Mouse (Mus musculus) naive thymus-derived CD4-positive, alpha-beta T cell, adult 2 months (primary cell): Measurements from ENCODE around the gene C4b.
"Not testable (repeated sequence)": the region's sequence is repeated elsewhere in the genome, so short reads cannot be mapped to it uniquely, and the experiment has no call there.

Experiments
- DNase-seq: peaks from one replicate; pipeline ENCODE4 v3.0.0-alpha.2; 2011; ENCODE audit warnings: low read depth

Gene C4b

GRCm38 (mm10) chr17:34743719-34744118 lies at the start of gene C4b:
C4b (minus strand) TSS chr17:34743882.
- DNase-seq: no peak

- DNase-seq: no peak
Observed at GRCm38 (mm10) chr17:34777680-34778325, 34.1 kb upstream of the C4b start.

DNA sequence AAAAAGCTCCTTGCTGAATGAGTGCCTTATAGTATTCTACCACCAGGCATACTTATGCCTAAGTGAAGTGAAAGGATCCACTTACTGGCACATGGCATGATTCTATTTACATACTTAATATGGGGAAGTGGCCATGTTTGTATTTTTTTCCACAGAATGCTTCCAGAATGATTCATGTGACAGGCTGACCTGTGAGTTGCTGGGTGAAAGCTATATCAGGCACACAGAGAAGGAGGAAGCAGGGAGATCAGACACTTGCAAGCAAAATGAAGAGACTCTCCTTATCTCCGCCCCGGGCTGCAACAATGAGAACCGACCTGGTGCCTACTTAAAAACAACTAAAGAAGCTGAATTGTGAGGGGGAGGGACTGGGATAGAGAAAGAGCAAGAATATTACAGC lies 17.8 kb upstream of the C4b start:
- DNase-seq: no peak

- no peak for DNase-seq
Observed at GRCm38 (mm10) chr17:34746531-34746930, 2.8 kb upstream of the C4b start.

GRCm38 (mm10) chr17:34745166-34745565 lies 1.5 kb upstream of the C4b start:
- not testable (repeated sequence) for DNase-seq

DNA sequence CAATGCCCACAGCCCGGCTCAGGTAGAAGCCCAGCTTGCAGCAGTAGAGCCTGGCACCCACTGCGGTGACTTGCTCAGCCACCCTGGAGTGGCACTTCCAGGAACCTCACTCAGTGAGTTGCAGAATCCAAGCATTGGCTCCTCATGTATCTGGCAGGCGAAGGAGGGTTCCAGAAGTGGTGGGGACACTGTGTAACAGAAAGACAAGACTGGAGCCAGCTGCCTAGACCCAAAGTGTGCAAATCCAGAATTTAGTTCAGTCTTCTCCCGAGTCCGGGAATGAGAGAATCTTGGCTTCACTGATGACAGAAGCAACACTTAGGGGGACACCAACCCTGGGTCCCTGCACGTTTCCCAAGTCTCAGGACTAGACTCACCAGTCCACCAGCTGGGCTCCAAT lies 929 bp upstream of the C4b start:
- DNase-seq: not testable (repeated sequence)

DNA sequence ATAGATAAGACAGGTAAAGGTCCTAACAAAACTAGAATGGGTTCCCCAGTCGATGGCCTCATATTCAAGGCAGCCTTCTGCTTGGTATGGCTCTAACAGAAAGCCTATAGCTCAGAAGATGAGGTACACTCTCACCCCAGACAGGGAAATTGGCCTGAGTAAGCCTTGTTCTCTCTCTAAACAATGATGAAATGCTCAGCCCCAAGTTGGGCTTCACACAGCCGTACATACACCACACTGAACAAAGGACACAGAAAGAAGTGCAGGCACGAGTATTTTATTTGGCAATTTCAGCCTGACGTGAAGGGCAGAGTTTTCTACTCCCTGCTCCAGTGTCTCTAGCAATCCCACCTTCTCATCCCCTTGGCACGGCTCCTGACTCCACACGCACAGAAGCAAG lies 524 bp upstream of the C4b start:
- DNase-seq: no peak

- DNase-seq: no peak
Observed at GRCm38 (mm10) chr17:34740280-34740679, 3.4 kb downstream of the C4b start.

- DNase-seq: not testable (repeated sequence)
Observed at GRCm38 (mm10) chr17:34739708-34740107, 4.0 kb downstream of the C4b start.

GRCm38 (mm10) chr17:34737466-34737865 lies 6.2 kb downstream of the C4b start:
- DNase-seq: not testable (repeated sequence)

- not testable (repeated sequence) for DNase-seq
Observed at GRCm38 (mm10) chr17:34729779-34730553, 13.7 kb downstream of the C4b start.

DNA sequence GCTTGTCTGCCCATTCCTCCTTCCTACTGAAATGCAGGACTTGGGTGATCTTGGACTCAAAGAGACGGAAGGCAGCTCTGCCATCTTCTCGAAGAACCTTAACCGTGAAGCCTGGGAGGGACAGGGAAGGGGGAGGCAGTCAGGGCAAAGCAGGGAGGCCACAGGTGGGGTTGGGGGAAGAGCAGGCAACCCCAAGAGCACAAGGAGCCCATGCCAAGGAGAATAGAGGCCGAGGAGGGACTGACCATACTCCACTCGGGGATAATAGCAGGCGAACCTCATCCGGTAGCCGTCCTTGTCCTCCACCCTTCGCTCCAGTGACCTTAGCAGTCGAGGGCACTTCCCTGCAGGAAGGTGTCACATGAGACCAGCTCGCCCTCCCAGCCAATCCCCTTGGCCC lies 14.5 kb downstream of the C4b start:
- DNase-seq: not testable (repeated sequence)

DNA sequence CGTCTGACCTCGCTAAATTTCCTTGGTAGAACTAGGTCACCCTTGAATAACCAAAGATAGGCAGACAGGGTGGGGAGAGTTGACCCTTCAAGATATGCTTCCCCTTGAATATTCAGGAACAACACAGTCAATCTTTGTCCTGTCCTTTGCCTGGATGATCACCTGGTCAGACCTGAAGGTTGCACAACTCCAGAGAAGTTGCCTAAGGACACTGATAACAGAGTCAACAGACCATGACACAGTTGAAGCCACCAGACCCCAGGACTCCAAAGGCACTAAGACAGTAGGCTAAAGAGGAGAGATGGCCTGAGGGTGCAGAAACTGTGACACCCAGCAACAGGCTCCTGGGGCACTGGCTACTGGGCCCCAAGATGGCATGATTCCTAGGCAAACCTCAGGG lies 15.8 kb downstream of the C4b start:
- no peak for DNase-seq

DNA sequence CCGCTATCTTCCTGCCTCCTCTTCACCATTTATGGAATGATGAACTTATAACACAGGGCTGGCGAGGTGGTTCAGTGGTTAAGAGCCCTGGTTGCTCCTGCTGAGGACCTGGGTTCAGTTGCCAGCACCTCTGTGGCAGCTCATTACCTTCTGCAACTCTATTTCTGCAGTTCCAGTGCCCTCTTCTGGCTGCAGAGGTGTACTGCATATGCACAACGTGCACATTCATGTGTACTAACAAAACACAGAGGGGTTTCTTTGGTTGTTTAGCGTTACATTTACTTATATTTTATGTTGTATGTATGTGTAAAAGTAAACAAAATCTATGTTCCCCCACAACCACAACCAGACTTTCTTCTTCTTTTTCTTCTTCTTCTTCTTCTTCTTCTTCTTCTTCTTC lies 20.6 kb downstream of the C4b start:
- DNase-seq: no peak

DNA sequence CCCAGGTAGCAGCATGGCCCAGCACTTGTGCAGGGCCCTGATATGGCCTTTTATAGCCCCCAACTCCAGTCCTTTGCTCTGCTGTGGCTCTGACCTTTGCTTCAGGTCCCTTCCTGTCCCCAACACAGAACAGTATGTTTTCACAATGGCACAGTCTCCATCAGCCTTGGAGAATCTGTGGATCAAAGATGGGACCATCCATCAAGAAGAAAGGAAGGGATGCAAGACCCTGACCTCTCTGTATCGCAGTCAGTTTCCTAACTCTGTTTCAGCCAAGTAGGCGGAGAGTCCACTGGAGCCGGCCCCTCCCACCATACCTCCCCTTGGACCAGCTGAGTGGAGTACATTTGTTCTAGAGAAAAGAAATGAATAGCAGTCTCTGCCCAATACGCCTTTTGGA lies 21.4 kb downstream of the C4b start:
- DNase-seq: not testable (repeated sequence)

- DNase-seq: not testable (repeated sequence)
Observed at GRCm38 (mm10) chr17:34719886-34720285, 23.8 kb downstream of the C4b start.

- DNase-seq: no peak
Observed at GRCm38 (mm10) chr17:34717401-34717800, 26.3 kb downstream of the C4b start.

- no peak for DNase-seq
Observed at GRCm38 (mm10) chr17:34716247-34716646, 27.4 kb downstream of the C4b start.

DNA sequence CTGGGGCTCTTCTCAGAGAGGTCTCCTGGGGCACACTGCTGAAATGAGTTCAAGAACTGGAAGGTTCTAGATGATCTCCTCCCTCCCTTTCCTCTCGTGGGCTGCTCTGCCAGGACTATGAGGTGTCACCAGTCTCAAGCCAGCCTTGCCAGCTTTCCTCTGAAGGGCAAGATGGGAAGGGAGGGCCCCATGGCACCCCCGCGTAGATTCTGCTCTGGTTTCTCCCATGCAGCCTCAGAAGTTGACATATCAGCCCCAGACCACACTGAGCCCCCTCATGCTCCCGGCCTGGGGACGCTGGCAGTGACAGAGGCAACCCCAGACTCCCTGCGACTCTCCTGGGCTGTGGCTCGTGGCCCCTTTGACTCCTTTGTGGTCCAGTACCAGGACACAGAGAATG lies 28.2 kb downstream of the C4b start:
- not testable (repeated sequence) for DNase-seq

DNA sequence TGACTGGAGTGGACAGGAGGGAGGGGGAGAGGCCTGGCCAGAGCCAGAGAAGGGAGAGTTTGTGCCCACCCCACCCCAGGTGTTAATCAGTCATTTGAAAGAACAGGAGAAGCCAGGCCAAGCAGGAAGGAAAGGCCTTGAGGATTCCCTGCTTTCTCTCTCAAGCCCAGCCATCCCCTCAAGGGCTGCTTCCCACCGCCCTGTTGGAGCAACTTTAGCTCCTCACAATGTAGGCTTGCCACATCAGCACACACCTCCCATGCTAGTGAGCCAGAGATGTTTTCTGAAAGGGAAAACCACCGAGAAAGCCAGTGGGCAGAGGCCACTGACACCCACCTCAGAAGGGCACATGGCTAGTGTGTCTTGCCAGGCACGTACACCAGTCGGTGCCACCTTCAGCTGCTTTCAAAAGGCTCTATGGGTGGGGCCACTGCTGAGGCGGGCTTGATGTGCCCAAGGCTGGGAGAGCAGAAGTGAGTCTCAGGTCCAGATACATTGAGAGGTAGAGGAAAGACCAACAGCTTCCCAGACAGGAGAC lies 28.7 kb downstream of the C4b start:
- not testable (repeated sequence) for DNase-seq

- not testable (repeated sequence) for DNase-seq
Observed at GRCm38 (mm10) chr17:34714181-34714907, 29.3 kb downstream of the C4b start.

DNA sequence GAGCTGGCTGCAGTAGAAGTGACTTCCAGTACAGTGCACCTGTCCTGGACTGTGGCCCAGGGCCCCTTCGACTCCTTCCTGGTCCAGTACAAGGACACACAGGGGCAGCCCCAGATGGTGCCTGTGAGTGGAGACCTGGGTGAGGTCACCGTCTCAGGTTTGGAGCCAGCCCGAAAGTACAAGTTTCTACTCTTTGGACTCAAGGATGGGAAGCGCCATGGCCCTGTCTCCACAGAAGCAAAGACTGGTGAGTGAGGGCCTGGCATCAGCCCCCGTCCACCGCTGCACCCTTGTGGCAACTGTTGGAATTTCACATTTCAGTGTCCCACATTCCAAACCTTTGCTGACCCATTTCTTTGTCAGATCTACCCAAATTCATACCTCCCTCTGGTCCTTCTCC lies 30.7 kb downstream of the C4b start:
- peak; percentile 34 for DNase-seq

- not testable (repeated sequence) for DNase-seq
Observed at GRCm38 (mm10) chr17:34706476-34706875, 37.2 kb downstream of the C4b start.
